Mouse (Mus musculus) limb, embryonic 10.5 days (tissue): ENCODE data around the gene Ubald1. TPM values are rescaled to one million over a fixed set of nuclear protein-coding genes. Genes with fewer than 3 reads are reported as not detected.

ENCODE experiments used
- DNase-seq: peaks from one replicate; pipeline ENCODE4 v3.0.0-alpha.2; 2017; ENCODE audit warnings: low spot score
- H3K27ac ChIP-seq: fragments of 300-500 bp; sonication (generic); 2 replicates; pipeline ENCODE4 v1.5.1; 2016; ENCODE audit warnings: mild to moderate bottlenecking
- H3K27me3 ChIP-seq: fragments of 300-500 bp; sonication (generic); 2 replicates; pipeline ENCODE4 v1.6.1; 2016; ENCODE audit warnings: low read depth, mild to moderate bottlenecking; ENCODE audit not compliant: poor library complexity, severe bottlenecking
- H3K36me3 ChIP-seq: fragments of 300-500 bp; sonication (generic); 2 replicates; pipeline ENCODE4 v1.6.1; 2016; ENCODE audit warnings: mild to moderate bottlenecking, moderate library complexity
- H3K4me1 ChIP-seq: fragments of 300-500 bp; sonication (generic); 2 replicates; pipeline ENCODE4 v1.6.1; 2016
- H3K4me3 ChIP-seq: fragments of 300-500 bp; sonication (generic); 2 replicates; pipeline ENCODE4 v1.5.1; 2016; ENCODE audit warnings: mild to moderate bottlenecking, moderate library complexity
- H3K9me3 ChIP-seq: fragments of 300-500 bp; sonication (generic); replicated peaks from 2 replicates; pipeline ENCODE4 v1.6.1; 2016; ENCODE audit warnings: mild to moderate bottlenecking
- WGBS: fragments of 180-500 bp; shearing (Covaris S2); methylation state at CpG from one replicate; pipeline ENCODE4 v1.1.7; 2016; 5-methylcytosine and 5-hydroxymethylcytosine counted together
- polyA plus RNA-seq: library from polyadenylated mRNA; unstranded; fragments of >200 nt; fragmentation: Nextera tagmentation; extraction: Ambion mirVana; gene quantifications from 2 replicates; pipeline ENCODE4 v1.2.1, GENCODE M21; 2016

Gene Ubald1
- polyA plus RNA-seq, 1 experiment from 2014 or later: 43.8 TPM

- Histone ChIP-seq H3K36me3 (peaks cover 74% of the 10 kb centered on the region), H3K9me3 (no peaks in the 10 kb centered on the region), H3K27ac (no peak overlapping the region), H3K4me3 (no peak overlapping the region), H3K4me1 (peaks cover 24% of the 10 kb centered on the region), H3K27me3 (no peaks in the 10 kb centered on the region)
- DNase-seq: no peak
- WGBS: 97% methylated on average over 2 of the region's 2 CpGs
These were observed 29.6 kb upstream of the Ubald1 start for GRCm38 (mm10) chr16:4909745-4910144.

GRCm38 (mm10) chr16:4907972-4908371 lies 27.9 kb upstream of the Ubald1 start:
- DNase-seq: no peak
- Histone ChIP-seq H3K4me3 (no peak overlapping the region), H3K9me3 (no peaks in the 10 kb centered on the region), H3K4me1 (peaks cover 24% of the 10 kb centered on the region), H3K27me3 (no peaks in the 10 kb centered on the region), H3K27ac (no peak overlapping the region), H3K36me3 (peaks cover 56% of the 10 kb centered on the region)
- WGBS: 59% methylated on average over 5 of the region's 5 CpGs

- Histone ChIP-seq H3K4me1 (peaks cover 24% of the 10 kb centered on the region), H3K36me3 (peaks cover 50% of the 10 kb centered on the region), H3K4me3 (no peak overlapping the region), H3K27ac (no peak overlapping the region), H3K27me3 (no peaks in the 10 kb centered on the region), H3K9me3 (no peaks in the 10 kb centered on the region)
- WGBS: 88% methylated on average over 2 of the region's 2 CpGs
- no peak for DNase-seq
These were observed 27.3 kb upstream of the Ubald1 start for GRCm38 (mm10) chr16:4907386-4907785.

DNA sequence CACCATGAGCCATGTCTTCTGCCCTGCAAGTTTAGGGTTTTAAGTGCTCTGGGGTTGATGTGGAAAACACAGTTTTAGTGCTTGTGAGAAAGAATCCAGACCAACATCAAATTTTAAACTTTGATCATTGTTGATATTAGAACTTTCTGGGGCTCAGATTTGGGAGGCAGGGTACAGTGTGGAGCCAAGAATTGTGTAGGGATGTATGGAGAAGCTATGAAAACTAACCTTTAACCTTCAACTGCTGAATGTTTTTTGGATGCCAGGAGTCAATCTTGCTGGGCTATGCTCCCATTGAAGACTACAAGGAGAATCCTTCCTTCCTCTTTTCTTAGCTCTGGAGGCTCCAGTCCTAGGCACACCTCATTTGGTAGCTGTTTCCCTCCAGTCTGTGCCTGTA lies 26.4 kb upstream of the Ubald1 start:
- Histone ChIP-seq H3K27ac (no peak overlapping the region), H3K36me3 (peaks cover 42% of the 10 kb centered on the region), H3K9me3 (no peaks in the 10 kb centered on the region), H3K27me3 (no peaks in the 10 kb centered on the region), H3K4me1 (peaks cover 24% of the 10 kb centered on the region), H3K4me3 (no peak overlapping the region)
- no peak for DNase-seq

- Histone ChIP-seq H3K27me3 (no peaks in the 10 kb centered on the region), H3K36me3 (peaks cover 33% of the 10 kb centered on the region), H3K9me3 (no peaks in the 10 kb centered on the region), H3K4me3 (no peak overlapping the region), H3K27ac (no peak overlapping the region), H3K4me1 (peaks cover 24% of the 10 kb centered on the region)
- WGBS: 12% methylated on average over 1 of the region's 1 CpGs
- DNase-seq: no peak
These were observed 25.5 kb upstream of the Ubald1 start for GRCm38 (mm10) chr16:4905591-4905990.

- DNase-seq: no peak
- Histone ChIP-seq H3K4me1 (peaks cover 24% of the 10 kb centered on the region), H3K4me3 (no peak overlapping the region), H3K27ac (no peak overlapping the region), H3K9me3 (no peaks in the 10 kb centered on the region), H3K27me3 (no peaks in the 10 kb centered on the region), H3K36me3 (peaks cover 25% of the 10 kb centered on the region)
- WGBS: 90% methylated on average over 3 of the region's 3 CpGs
These were observed 24.8 kb upstream of the Ubald1 start for GRCm38 (mm10) chr16:4904878-4905277.

GRCm38 (mm10) chr16:4903491-4904102 lies 23.5 kb upstream of the Ubald1 start:
- 77% methylated on average over 6 of the region's 6 CpGs for WGBS
- H3K27me3 ChIP-seq: no peaks in the 10 kb centered on the region
- H3K4me3 ChIP-seq: no peak overlapping the region
- peaks cover 13% of the 10 kb centered on the region for H3K36me3 ChIP-seq
- peaks cover 24% of the 10 kb centered on the region for H3K4me1 ChIP-seq
- no peak for DNase-seq
- no peak overlapping the region for H3K27ac ChIP-seq
- no peaks in the 10 kb centered on the region for H3K9me3 ChIP-seq

DNA sequence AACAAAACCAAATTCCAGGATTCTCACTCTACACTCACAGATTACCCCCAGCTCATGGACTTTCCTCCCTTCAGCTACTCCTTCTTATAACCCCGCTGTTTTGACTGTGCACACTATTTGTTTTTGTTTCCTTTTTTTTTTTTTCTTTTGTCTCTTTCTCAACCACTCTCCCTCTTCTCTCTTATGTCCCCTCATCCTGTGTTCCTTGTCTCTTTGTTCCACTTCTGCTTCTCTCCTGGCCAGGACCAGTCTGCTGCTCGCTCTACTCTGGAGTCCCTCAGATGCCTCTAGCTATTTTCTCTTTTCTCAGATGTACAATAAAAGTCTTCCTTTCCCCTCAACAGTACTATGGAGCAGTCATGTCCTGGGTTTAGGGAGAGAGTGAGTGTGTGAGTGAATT lies 22.3 kb upstream of the Ubald1 start:
- peaks cover 22% of the 10 kb centered on the region for H3K4me1 ChIP-seq
- H3K27me3 ChIP-seq: no peaks in the 10 kb centered on the region
- peaks cover 4% of the 10 kb centered on the region for H3K36me3 ChIP-seq
- H3K27ac ChIP-seq: no peak overlapping the region
- 85% methylated on average over 2 of the region's 2 CpGs for WGBS
- no peak for DNase-seq
- no peak overlapping the region for H3K4me3 ChIP-seq
- H3K9me3 ChIP-seq: no peaks in the 10 kb centered on the region

GRCm38 (mm10) chr16:4901167-4901566 lies 21.1 kb upstream of the Ubald1 start:
- H3K4me3 ChIP-seq: no peak overlapping the region
- WGBS: 74% methylated on average over 7 of the region's 7 CpGs
- no peaks in the 10 kb centered on the region for H3K36me3 ChIP-seq
- H3K9me3 ChIP-seq: no peaks in the 10 kb centered on the region
- no peak overlapping the region for H3K27ac ChIP-seq
- DNase-seq: no peak
- H3K27me3 ChIP-seq: no peaks in the 10 kb centered on the region
- H3K4me1 ChIP-seq: peaks cover 25% of the 10 kb centered on the region

DNA sequence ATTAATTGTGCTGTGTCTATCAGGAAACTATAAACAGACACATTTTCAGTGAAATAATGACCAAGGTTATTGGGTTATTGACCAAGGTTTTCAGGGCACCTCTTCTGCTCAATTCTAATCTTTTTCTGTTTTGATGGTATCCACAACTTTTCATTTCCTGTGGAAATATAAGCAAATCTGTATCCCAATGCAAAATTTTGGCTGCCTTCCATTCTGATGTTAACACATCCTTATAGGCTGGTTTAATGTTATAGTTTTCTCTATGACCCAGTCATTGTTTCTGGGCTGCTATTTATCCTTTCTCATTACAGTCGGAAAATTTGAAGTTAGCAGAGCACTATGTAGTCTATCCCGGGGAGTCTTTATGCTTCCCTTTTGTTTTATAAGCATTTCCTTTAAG lies 19.6 kb upstream of the Ubald1 start:
- H3K27ac ChIP-seq: no peak overlapping the region
- no peak overlapping the region for H3K4me3 ChIP-seq
- no peaks in the 10 kb centered on the region for H3K27me3 ChIP-seq
- peaks cover 12% of the 10 kb centered on the region; the same call in 1 of the 2 replicates for H3K4me1 ChIP-seq
- DNase-seq: no peak
- WGBS: 96% methylated on average over 2 of the region's 2 CpGs
- H3K9me3 ChIP-seq: no peaks in the 10 kb centered on the region
- H3K36me3 ChIP-seq: no peaks in the 10 kb centered on the region

GRCm38 (mm10) chr16:4898881-4899280 lies 18.8 kb upstream of the Ubald1 start:
- Histone ChIP-seq H3K4me1 (peaks cover 13% of the 10 kb centered on the region; the same call in 1 of the 2 replicates), H3K9me3 (no peaks in the 10 kb centered on the region), H3K27me3 (no peaks in the 10 kb centered on the region), H3K36me3 (no peaks in the 10 kb centered on the region), H3K4me3 (no peak overlapping the region), H3K27ac (no peak overlapping the region)
- WGBS: 91% methylated on average over 6 of the region's 6 CpGs
- no peak for DNase-seq

DNA sequence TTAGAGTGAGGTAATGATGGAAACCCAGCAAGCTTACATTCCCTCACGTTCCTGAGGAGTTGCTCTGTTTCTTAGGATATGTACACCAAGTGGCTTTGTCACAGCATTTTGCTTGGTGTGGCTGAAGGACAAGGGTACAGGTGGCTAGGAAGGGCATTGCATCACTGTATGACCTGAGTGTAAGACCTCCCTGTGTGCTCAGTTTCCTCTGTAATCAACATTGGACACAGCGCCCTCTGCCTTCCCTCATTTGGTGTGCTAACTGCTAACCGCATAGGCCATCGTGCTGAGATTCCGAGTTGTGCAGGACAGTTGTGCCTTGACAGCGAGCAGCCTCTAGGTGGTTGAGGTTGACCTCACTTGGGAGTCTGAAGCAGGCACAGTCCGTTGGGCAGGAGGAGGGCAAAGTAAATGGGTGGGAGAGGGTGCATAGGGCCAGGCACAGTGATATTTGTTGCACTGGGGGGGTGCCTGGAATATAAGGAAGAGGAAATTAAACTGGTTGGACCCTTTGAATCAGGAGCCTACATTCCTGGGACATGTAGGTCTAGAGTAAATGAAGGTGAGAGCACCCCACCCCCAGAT lies 17.1 kb upstream of the Ubald1 start:
- no peaks in the 10 kb centered on the region for H3K27me3 ChIP-seq
- H3K27ac ChIP-seq: no peak overlapping the region
- H3K9me3 ChIP-seq: no peaks in the 10 kb centered on the region
- no peak overlapping the region for H3K4me3 ChIP-seq
- peaks cover 8% of the 10 kb centered on the region for H3K36me3 ChIP-seq
- H3K4me1 ChIP-seq: peaks cover 9% of the 10 kb centered on the region; the same call in 1 of the 2 replicates
- DNase-seq: no peak
- WGBS: 55% methylated on average over 7 of the region's 7 CpGs

- no peaks in the 10 kb centered on the region for H3K27me3 ChIP-seq
- DNase-seq: no peak
- 77% methylated on average over 5 of the region's 5 CpGs for WGBS
- peaks cover 8% of the 10 kb centered on the region for H3K36me3 ChIP-seq
- H3K9me3 ChIP-seq: no peaks in the 10 kb centered on the region
- no peak overlapping the region for H3K27ac ChIP-seq
- peaks cover 9% of the 10 kb centered on the region; the same call in 1 of the 2 replicates for H3K4me1 ChIP-seq
- no peak overlapping the region for H3K4me3 ChIP-seq
These were observed 16.3 kb upstream of the Ubald1 start for GRCm38 (mm10) chr16:4896249-4897027.
